Mouse (Mus musculus): Measurements from ENCODE around the gene Akap13. TPM values are rescaled to one million over a fixed set of nuclear protein-coding genes. Genes with fewer than 3 reads are reported as not detected.
"Not testable (repeated sequence)": the region's sequence is repeated elsewhere in the genome, so short reads cannot be mapped to it uniquely, and the experiment has no call there.

Gene Akap13
- polyA plus RNA-seq, 1 experiment, result 51.8 TPM

GRCm38 (mm10) chr7:75614826-75615225 is 159.5 kb downstream of the Akap13 start:
- TF ChIP-seq CTCF (IDR thresholded peaks at IDR 0.05; ENCODE audit: borderline replicate concordance, insufficient read depth, low read length) (no peak), POLR2A (IDR thresholded peaks at IDR 0.05; ENCODE audit: low read depth, low read length) (no peak)
- Histone ChIP-seq H3K4me1 (ENCODE audit: control insufficient read depth, insufficient read depth, low read length) (peaks cover 2% of the 10 kb centered on the region; the same call in 1 of the 2 replicates), H3K27ac (ENCODE audit: insufficient read depth, low read length) (no peak overlapping the region), H3K4me3 (ENCODE audit: insufficient read depth, low read length) (no peak overlapping the region)

GRCm38 (mm10) chr7:75617246-75617645 is 161.9 kb downstream of the Akap13 start:
- H3K4me3 ChIP-seq (ENCODE audit: insufficient read depth, low read length); H3K4me1 ChIP-seq (ENCODE audit: control insufficient read depth, insufficient read depth, low read length); H3K27ac ChIP-seq (ENCODE audit: insufficient read depth, low read length): not testable (repeated sequence)

GRCm38 (mm10) chr7:75618699-75619098 is 163.4 kb downstream of the Akap13 start:
- no peak for TF ChIP-seq POLR2A (IDR thresholded peaks at IDR 0.05; ENCODE audit: low read depth, low read length)
- no peak for TF ChIP-seq CTCF (IDR thresholded peaks at IDR 0.05; ENCODE audit: borderline replicate concordance, insufficient read depth, low read length)
- H3K4me1 ChIP-seq (ENCODE audit: control insufficient read depth, insufficient read depth, low read length), result no peaks in the 10 kb centered on the region
- peak overlapping the region; percentile 26; the same call in 1 of the 2 replicates for H3K27ac ChIP-seq (ENCODE audit: insufficient read depth, low read length)
- H3K4me3 ChIP-seq (ENCODE audit: insufficient read depth, low read length), result no peak overlapping the region

GRCm38 (mm10) chr7:75619875-75620274 is 164.5 kb downstream of the Akap13 start:
- no peak overlapping the region for H3K27ac ChIP-seq (ENCODE audit: insufficient read depth, low read length)
- no peaks in the 10 kb centered on the region for H3K4me1 ChIP-seq (ENCODE audit: control insufficient read depth, insufficient read depth, low read length)
- H3K4me3 ChIP-seq (ENCODE audit: insufficient read depth, low read length), result no peak overlapping the region
- TF ChIP-seq CTCF (IDR thresholded peaks at IDR 0.05; ENCODE audit: borderline replicate concordance, insufficient read depth, low read length), result no peak
- TF ChIP-seq POLR2A (IDR thresholded peaks at IDR 0.05; ENCODE audit: low read depth, low read length), result no peak

- no peak overlapping the region for H3K27ac ChIP-seq (ENCODE audit: insufficient read depth, low read length)
- TF ChIP-seq CTCF (IDR thresholded peaks at IDR 0.05; ENCODE audit: borderline replicate concordance, insufficient read depth, low read length) (no peak), POLR2A (IDR thresholded peaks at IDR 0.05; ENCODE audit: low read depth, low read length) (no peak)
- no peak overlapping the region for H3K4me3 ChIP-seq (ENCODE audit: insufficient read depth, low read length)
- no peaks in the 10 kb centered on the region for H3K4me1 ChIP-seq (ENCODE audit: control insufficient read depth, insufficient read depth, low read length)
These were observed 165.1 kb downstream of the Akap13 start for GRCm38 (mm10) chr7:75620395-75620960.

- Histone ChIP-seq H3K27ac (ENCODE audit: insufficient read depth, low read length) (no peak overlapping the region), H3K4me1 (ENCODE audit: control insufficient read depth, insufficient read depth, low read length) (no peaks in the 10 kb centered on the region), H3K4me3 (ENCODE audit: insufficient read depth, low read length) (no peak overlapping the region)
- TF ChIP-seq POLR2A (IDR thresholded peaks at IDR 0.05; ENCODE audit: low read depth, low read length) (no peak), CTCF (IDR thresholded peaks at IDR 0.05; ENCODE audit: borderline replicate concordance, insufficient read depth, low read length) (no peak)
These were observed 165.6 kb downstream of the Akap13 start for GRCm38 (mm10) chr7:75620976-75621375.

- Histone ChIP-seq H3K4me1 (ENCODE audit: control insufficient read depth, insufficient read depth, low read length) (no peaks in the 10 kb centered on the region), H3K4me3 (ENCODE audit: insufficient read depth, low read length) (no peak overlapping the region), H3K27ac (ENCODE audit: insufficient read depth, low read length) (no peak overlapping the region)
- TF ChIP-seq POLR2A (IDR thresholded peaks at IDR 0.05; ENCODE audit: low read depth, low read length), result no peak
- TF ChIP-seq CTCF (IDR thresholded peaks at IDR 0.05; ENCODE audit: borderline replicate concordance, insufficient read depth, low read length), result no peak
These were observed 172.5 kb downstream of the Akap13 start for GRCm38 (mm10) chr7:75627831-75628230.

GRCm38 (mm10) chr7:75629669-75630068 is 174.3 kb downstream of the Akap13 start:
- no peak overlapping the region for H3K4me3 ChIP-seq (ENCODE audit: insufficient read depth, low read length)
- no peak for TF ChIP-seq POLR2A (IDR thresholded peaks at IDR 0.05; ENCODE audit: low read depth, low read length)
- TF ChIP-seq CTCF (IDR thresholded peaks at IDR 0.05; ENCODE audit: borderline replicate concordance, insufficient read depth, low read length), result no peak
- H3K27ac ChIP-seq (ENCODE audit: insufficient read depth, low read length), result no peak overlapping the region
- H3K4me1 ChIP-seq (ENCODE audit: control insufficient read depth, insufficient read depth, low read length), result peaks cover 11% of the 10 kb centered on the region

GRCm38 (mm10) chr7:75632941-75633340 is 177.6 kb downstream of the Akap13 start:
- H3K27ac ChIP-seq (ENCODE audit: insufficient read depth, low read length), result peak overlapping the region; percentile 98; the same call in 1 of the 2 replicates

GRCm38 (mm10) chr7:75633393-75633792 is 178.1 kb downstream of the Akap13 start:
- Histone ChIP-seq H3K4me3 (ENCODE audit: insufficient read depth, low read length) (no peak overlapping the region), H3K4me1 (ENCODE audit: control insufficient read depth, insufficient read depth, low read length) (peaks cover 14% of the 10 kb centered on the region), H3K27ac (ENCODE audit: insufficient read depth, low read length) (peak overlapping the region; percentile 98)
- TF ChIP-seq CTCF (IDR thresholded peaks at IDR 0.05; ENCODE audit: borderline replicate concordance, insufficient read depth, low read length), result no peak
- TF ChIP-seq POLR2A (IDR thresholded peaks at IDR 0.05; ENCODE audit: low read depth, low read length), result no peak

More at GRCm38 (mm10) chr7:75632941-75633340, 177.6 kb downstream of the Akap13 start:
- H3K4me1 ChIP-seq (ENCODE audit: control insufficient read depth, insufficient read depth, low read length), result peaks cover 14% of the 10 kb centered on the region
- no peak overlapping the region for H3K4me3 ChIP-seq (ENCODE audit: insufficient read depth, low read length)
- TF ChIP-seq CTCF (IDR thresholded peaks at IDR 0.05; ENCODE audit: borderline replicate concordance, insufficient read depth, low read length) (no peak), POLR2A (IDR thresholded peaks at IDR 0.05; ENCODE audit: low read depth, low read length) (no peak)
